18 mouse cellular contexts compared by ENCODE assay signal in the genomic region with DNA sequence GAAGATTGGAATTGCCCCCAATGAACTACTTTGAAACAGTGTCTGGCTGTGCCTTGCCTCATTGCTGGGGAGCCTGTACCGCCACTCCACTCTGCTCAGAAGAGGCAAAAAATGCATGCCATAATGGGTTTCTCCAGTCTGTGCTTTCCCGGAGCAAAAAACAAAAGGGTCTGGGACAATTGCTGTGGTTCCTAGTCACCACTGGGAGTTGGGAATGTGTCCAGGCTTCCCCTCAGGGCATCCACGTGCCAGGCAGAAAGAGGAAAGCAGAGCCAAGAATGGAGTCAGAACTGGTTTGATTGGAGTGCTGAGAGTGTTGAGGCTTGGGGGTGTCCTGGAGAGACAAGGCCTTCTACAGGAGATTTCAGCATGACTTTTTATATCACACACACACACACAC.
"Had no signal": no experiment of that assay in that cellular context is flagged by ENCODE, and none has a peak within 500 bp of the region (broad histone marks: within the 10 kb centered on the region; RNA-seq: fewer than 3 reads in every experiment).

No protein-coding gene starts in this region.

- H3K4me2 ChIP-seq: lung, embryonic 14.5 days; midbrain, embryonic 12.5 days; midbrain, embryonic 15.5 days; neural tube, embryonic 12.5 days; neural tube, embryonic 15.5 days had no signal

- H3K9me3 ChIP-seq: midbrain, embryonic 12.5 days; midbrain, embryonic 15.5 days; neural tube, embryonic 12.5 days; neural tube, embryonic 15.5 days had no signal

- H3K36me3 ChIP-seq: midbrain, embryonic 12.5 days; midbrain, embryonic 15.5 days; neural tube, embryonic 12.5 days; neural tube, embryonic 15.5 days had no signal

- H3K4me1 ChIP-seq: midbrain, embryonic 12.5 days; midbrain, embryonic 15.5 days; neural tube, embryonic 12.5 days; neural tube, embryonic 15.5 days had no signal

- H3K27me3 ChIP-seq: midbrain, embryonic 12.5 days; midbrain, embryonic 15.5 days; neural tube, embryonic 12.5 days; neural tube, embryonic 15.5 days had no signal

- H3K27ac ChIP-seq: kidney, postnatal 0 days; liver, embryonic 14.5 days; macrophage; midbrain, embryonic 12.5 days; midbrain, embryonic 15.5 days; neural tube, embryonic 12.5 days; neural tube, embryonic 15.5 days; stomach, postnatal 0 days had no signal

- DNase-seq: kidney, adult 2 months; kidney, postnatal 25 days; liver, postnatal 0 days; lung, embryonic 14.5 days; right cerebral cortex, adult 18-20 months; right cerebral cortex, postnatal 14 days; right cerebral cortex, postnatal 4 days; thymus, adult 2 months; thymus, postnatal 25 days had no signal

- H3K4me3 ChIP-seq: midbrain, embryonic 12.5 days; midbrain, embryonic 15.5 days; neural tube, embryonic 12.5 days; neural tube, embryonic 15.5 days had no signal

- ATAC-seq: liver, postnatal 0 days; lung, postnatal 0 days; midbrain, embryonic 15.5 days had no signal

- H3K9ac ChIP-seq: liver, embryonic 14.5 days; liver, postnatal 0 days; lung, embryonic 14.5 days; midbrain, embryonic 12.5 days; midbrain, embryonic 15.5 days; neural tube, embryonic 12.5 days; neural tube, embryonic 15.5 days had no signal
